ENCODE assay signal across 8 mouse cellular contexts in genomic region chr12:91591191-91591590, GRCm38 (mm10). TPM values are rescaled to one million over a fixed set of nuclear protein-coding genes. Genes with fewer than 3 reads are reported as not detected.
A peak's percentile ranks its signal among the peaks of the same experiment; 100 is the strongest.
DNase-seq lines count a peak whose midpoint lies in the region; ATAC-seq lines count a peak whose summit lies in the region.

No protein-coding gene starts in this region.

- no peaks in the 10 kb centered on the region for H3K9me3 ChIP-seq in heart, embryonic 15.5 days (replicated peaks)
- H3K9me3 ChIP-seq in hindbrain, embryonic 11.5 days (ENCODE audit: control insufficient read depth, low read length): no peaks in the 10 kb centered on the region
- H3K9me3 ChIP-seq in midbrain, embryonic 10.5 days (replicated peaks): no peaks in the 10 kb centered on the region

- WGBS in heart, embryonic 15.5 days: 94% methylated on average over 1 of the region's 1 CpGs
- WGBS in hindbrain, embryonic 11.5 days: 91% methylated on average over 1 of the region's 1 CpGs
- 73% methylated on average over 1 of the region's 1 CpGs for WGBS in midbrain, embryonic 10.5 days

- H3K4me3 ChIP-seq in heart, embryonic 15.5 days: peak overlapping the region; percentile 92; the same call in 1 of the 2 replicates
- no peak overlapping the region for H3K4me3 ChIP-seq in hindbrain, embryonic 11.5 days (ENCODE audit: low read depth, low read length)
- H3K4me3 ChIP-seq in midbrain, embryonic 10.5 days: peak overlapping the region; percentile 92

- H3K36me3 ChIP-seq in heart, embryonic 15.5 days: no peaks in the 10 kb centered on the region
- no peaks in the 10 kb centered on the region for H3K36me3 ChIP-seq in hindbrain, embryonic 11.5 days (ENCODE audit: control insufficient read depth, insufficient read depth, low read length)
- peaks cover 4% of the 10 kb centered on the region for H3K36me3 ChIP-seq in midbrain, embryonic 10.5 days

- peaks cover 13% of the 10 kb centered on the region for H3K4me1 ChIP-seq in heart, embryonic 15.5 days (replicated peaks)
- no peaks in the 10 kb centered on the region; the same call in 1 of the 2 replicates for H3K4me1 ChIP-seq in hindbrain, embryonic 11.5 days (replicated peaks; ENCODE audit: control insufficient read depth, insufficient read depth, low read length)
- H3K4me1 ChIP-seq in midbrain, embryonic 10.5 days: peaks cover 25% of the 10 kb centered on the region

- intact Hi-C loops in heart, postnatal 14 days (cut with DNase I): no loop called here

- H3K4me2 ChIP-seq in heart, embryonic 15.5 days: peak overlapping the region; percentile 78
- H3K4me2 ChIP-seq in hindbrain, embryonic 11.5 days (replicated peaks; ENCODE audit: low read depth, low read length): peak overlapping the region; percentile 62

- no peak for DNase-seq in heart, postnatal 14 days
- peak; percentile 10 for DNase-seq in MN1 (ENCODE audit: low spot score)
- DNase-seq in hindbrain, embryonic 11.5 days (ENCODE audit: low spot score): no peak
- no peak for DNase-seq in midbrain, embryonic 10.5 days (ENCODE audit: low spot score)
- DNase-seq in adrenal gland, postnatal 36 days: no peak
- DNase-seq in urinary bladder, adult 2 months (ENCODE audit: low spot score): no peak

- no peak overlapping the region; the same call in 1 of the 2 replicates for H3K9ac ChIP-seq in heart, embryonic 15.5 days
- no peak overlapping the region; the same call in 1 of the 2 replicates for H3K9ac ChIP-seq in hindbrain, embryonic 11.5 days (ENCODE audit: low read depth, low read length)

- H3K27ac ChIP-seq in heart, embryonic 15.5 days: peak overlapping the region; percentile 100
- H3K27ac ChIP-seq in hindbrain, embryonic 11.5 days (ENCODE audit: low read depth, low read length): no peak overlapping the region
- peak overlapping the region; percentile 100 for H3K27ac ChIP-seq in midbrain, embryonic 10.5 days (replicated peaks)

- no peaks in the 10 kb centered on the region for H3K27me3 ChIP-seq in heart, embryonic 15.5 days
- H3K27me3 ChIP-seq in hindbrain, embryonic 11.5 days (ENCODE audit: control insufficient read depth, insufficient read depth, low read length): no peaks in the 10 kb centered on the region
- H3K27me3 ChIP-seq in midbrain, embryonic 10.5 days (ENCODE audit: low read depth, poor library complexity, severe bottlenecking): no peaks in the 10 kb centered on the region

- no peak for ATAC-seq in heart, embryonic 15.5 days (replicated peaks; ENCODE audit: insufficient number of reproducible peaks, insufficient read depth, low FRiP score, low read depth)
- no peak for ATAC-seq in hindbrain, embryonic 11.5 days (ENCODE audit: low FRiP score)
- no peak for ATAC-seq in frontal cortex, adult (ENCODE audit: low TSS enrichment)

RNA-seq across cellular contexts. Expression of gene Gtf2a1, which starts 0.9 kb away (rescaled TPM):
- polyA plus RNA-seq in heart, embryonic 15.5 days (2015; fragmentation: Nextera tagmentation; extraction: Ambion mirVana): 24.5 and 27.9 TPM in 2 replicates
- total RNA-seq in heart, postnatal 14 days (2021): 10 to 100 TPM; 21.5 to 23.8 TPM
- polyA plus RNA-seq in hindbrain, embryonic 11.5 days (2014; fragmentation: Nextera tagmentation; extraction: Ambion mirVana): 57.9 and 61.3 TPM in 2 replicates
- 62.9 and 74.4 TPM in 2 replicates for polyA plus RNA-seq in midbrain, embryonic 10.5 days (2016; fragmentation: Nextera tagmentation; extraction: Ambion mirVana)
- total RNA-seq in adrenal gland, postnatal 36 days (2021): 10 to 100 TPM; 34.9 to 51.0 TPM
- 14.2 and 16.2 TPM in 2 replicates for polyA plus RNA-seq in urinary bladder, adult 2 months (2012; rRNA removed)
